Mouse (Mus musculus) lung, adult 18-20 months (tissue): ENCODE results near the gene Fry.

Experiments used
- DNase-seq, 2 experiments: peaks; one replicate each; pipeline ENCODE4 v3.0.0; 2022; ENCODE audit warnings: mixed read lengths in 2 of 2

Fry gene

DNA sequence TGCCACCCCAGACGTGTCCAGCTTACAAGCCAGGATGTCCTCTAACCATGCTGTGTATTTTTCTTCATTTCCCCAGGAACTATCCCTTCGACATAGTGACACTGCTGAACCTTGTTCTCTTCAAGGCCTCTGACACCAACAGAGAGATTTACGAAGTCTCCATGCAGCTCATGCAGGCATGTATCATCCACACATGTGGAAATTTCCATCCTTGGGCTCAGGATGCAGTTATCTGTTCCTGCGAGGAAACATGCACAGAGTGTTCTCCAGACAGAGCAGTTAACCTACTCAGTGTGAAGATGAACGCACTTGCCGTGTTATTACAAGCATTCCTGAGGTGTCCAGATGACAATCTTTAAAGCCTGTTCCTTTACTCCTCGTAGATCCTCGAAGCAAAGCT, 286.4 kb downstream of the Fry start:
- no peak for DNase-seq

DNA sequence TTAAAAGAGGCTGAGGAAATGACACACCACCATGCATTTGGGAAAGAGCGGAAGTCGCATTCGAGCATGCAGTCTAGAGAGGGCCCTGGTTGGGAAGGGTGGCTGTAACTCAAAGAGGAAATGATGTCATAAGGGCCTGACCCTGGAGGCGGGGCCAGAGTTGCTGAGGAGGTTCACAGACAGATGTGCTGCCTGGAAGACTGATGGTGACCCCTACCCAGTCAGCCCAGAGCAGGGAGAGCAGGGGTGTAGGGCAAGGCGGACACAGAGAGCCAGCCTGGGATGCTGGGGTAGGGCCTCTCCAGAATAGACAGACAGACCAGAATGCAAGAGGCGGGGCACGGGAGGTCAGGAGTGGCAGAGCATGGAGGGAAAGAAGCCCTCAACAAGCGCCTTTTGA, 290.5 kb downstream of the Fry start:
- no peak for DNase-seq

DNA sequence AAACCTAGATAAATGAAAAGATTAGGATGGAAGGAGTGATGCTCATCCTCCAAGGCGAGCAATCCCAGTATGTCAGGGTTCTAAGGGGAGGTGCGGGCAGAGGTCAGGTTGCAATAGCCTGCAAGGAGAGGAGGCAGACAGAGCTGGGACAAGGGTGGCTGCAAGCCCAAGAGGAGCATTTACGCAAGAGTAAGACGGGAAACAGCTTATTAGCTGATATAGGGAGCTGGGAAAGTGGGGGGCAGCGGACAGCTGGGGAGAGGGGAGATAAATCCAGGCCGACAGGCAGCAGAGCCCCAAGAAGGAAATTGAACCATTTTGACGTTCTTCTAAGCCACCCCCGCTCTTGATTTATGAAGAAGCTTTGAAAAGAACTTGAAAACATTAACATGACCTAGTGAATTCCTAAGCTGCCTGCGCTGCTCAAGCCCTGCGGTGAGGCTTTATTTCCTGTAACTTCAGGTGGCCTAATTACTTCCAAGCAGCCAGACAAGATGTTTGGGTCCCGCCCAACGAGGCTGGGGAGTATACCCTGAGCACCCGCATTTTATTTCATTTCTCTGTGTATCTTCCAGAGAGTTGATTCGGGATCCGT, 291.1 kb downstream of the Fry start:
- DNase-seq = no peak

DNA sequence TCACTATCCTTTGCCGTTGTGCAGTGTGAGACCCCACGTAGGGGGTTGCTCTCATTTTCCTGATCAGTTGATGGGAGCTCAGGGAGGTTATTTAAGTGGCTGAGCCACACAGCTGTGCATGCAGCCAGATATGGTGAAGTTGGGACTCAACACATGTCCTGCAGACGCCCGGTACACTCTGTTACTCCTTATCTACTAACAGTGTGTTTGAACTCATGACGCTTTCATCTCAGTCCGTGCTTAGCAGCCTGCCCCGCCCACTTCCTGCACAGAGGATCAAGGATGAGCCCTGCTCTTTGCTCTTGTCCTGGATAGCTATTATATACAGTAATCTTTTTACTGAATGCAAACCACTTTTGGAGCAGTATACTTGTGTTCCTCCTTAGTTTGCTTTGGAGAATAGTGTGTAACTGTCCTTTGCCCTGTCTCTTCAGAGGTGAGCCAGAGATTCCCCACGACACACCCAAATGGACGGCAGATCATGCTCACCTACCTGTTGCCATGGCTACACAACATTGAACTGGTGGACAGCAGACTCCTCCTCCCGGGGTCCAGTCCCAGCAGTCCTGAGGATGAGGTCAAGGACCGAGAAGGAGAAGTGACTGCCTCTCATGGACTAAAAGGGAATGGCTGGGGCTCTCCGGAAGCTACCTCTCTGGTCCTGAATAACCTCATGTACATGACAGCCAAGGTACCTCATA, 294.5 kb downstream of the Fry start:
- no peak for DNase-seq

DNA sequence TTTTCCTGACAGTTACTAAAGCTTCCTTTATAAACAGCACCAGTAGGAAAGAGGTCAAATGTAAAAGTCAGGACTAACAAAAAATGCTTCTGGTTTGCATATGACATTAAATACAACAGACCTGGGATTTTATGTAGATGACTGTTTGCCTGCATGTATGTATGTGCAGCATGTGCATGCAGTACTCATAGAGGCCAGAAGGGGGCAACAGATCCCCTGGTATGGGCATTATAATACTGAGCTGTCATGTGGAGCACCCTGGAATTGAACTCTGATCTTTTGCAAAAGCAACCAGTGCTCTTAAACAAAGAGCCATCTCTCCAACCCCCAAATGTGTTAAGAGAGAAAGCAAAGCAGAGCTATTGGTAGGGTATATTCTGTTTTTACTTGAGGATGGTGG, 296.4 kb downstream of the Fry start:
- DNase-seq = no peak

DNA sequence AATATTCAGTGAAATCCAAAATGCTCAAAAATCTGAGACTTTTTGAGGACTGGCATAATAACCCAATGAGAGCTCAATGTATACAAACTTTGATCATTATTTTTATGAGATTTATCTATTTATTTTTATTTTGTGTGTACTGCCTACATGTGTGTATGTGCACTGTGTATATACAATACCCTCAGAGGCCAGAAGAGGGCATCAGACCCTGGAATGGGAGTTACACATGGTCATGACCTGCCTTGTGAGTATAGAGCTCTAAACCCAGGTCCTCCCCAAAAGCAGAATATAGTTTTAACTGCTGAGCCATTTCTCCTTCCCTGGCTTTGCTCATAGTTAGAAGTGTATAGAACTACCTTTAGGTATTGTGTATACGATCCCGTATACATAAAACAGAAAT, 298.8 kb downstream of the Fry start:
- DNase-seq = no peak

DNA sequence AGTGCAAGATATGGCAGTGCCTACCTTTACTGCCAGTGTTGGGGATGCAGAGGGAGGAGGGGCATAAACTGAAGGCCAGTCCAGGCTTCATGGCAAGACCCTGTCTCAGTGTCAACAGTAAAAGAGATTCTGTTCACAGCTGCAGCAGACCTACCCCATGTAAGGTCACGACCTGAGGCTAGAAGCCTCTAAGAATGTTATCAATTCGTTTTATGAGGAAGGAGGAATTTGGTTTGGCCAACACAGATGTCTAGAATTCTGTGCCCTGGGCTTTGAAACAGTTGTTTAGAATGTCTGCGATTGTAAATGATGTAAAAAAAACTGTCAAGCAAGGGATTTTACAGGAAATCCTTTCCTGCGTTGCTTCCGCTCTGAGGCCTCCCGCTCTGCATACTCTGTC, 299.6 kb downstream of the Fry start:
- DNase-seq = no peak

DNA sequence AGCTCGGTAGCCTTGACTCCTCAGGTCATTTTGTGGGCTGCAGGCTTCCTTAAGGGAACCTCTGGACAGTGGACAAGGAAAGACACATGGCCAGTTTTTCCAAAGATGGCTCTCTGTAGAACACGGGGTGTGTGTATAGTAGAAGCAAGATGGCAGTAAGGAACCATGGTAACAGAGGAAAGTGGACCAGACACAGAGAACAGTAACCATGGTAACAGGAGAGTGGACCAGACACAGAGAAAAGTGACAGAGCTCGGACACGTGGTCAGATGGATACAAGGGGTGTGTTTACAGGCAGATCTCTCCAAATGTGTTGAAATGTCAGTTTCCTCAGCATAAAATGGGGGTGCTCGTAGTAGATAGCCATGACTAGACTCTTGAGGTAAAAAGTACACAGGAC, 306.6 kb downstream of the Fry start:
- DNase-seq = no peak

DNA sequence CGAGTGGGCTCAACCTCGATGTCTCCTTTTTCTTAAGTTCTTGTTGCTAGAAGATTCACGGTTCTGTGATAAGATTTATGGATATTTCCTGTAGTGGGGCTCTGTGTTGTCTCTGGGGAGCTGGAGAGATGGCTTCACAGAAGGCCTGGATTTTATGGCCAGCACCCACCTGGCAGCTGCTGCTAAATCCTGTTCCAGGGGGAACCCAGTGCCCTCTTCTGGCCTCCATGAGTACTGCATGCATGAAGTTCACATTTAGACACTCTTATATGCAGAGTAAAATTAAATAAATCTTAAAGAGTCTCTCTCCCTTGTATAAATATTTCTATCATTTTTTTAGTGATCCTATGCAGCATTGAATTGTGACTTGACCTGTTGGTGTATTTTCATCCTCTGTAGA, 308.1 kb downstream of the Fry start:
- DNase-seq = peak in 1 of 2 experiments; percentile 24

DNA sequence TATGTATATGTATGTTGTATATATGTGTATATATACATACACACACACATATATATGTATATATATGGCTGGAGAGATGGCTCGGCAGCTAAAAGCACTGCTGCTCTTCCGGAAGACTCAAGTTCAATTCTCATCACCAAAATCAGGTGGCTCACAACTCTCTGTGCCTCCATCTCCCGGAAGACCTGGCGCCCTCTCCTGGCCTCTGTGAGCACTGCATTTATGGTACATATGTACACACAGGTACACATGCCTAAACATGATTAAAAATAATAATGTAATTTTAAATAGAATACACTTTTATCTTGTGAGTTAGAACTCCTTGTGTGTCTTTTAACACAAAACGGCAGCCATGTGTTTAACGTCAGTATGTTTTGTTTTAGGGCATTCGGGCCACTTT, 312.8 kb downstream of the Fry start:
- DNase-seq = no peak

DNA sequence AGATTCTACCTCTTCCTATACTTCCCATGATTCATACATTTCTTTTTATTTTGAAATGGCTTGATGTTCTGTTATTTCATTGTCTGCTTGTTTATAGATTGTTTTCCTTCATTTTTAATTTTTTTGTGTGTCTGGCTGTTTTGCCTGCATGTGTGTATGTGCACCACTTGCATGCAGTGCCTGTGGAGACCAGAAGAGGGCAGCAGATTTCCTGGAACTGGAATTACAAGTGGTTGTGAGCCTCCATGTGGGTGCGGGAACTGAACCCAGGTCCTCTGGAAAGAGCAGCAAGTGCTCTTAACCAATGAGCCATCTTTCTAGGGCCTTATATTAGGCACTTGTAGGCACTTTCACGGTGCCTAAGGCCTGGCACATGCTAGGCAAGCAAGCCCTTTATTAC, 314.5 kb downstream of the Fry start:
- no peak for DNase-seq

DNA sequence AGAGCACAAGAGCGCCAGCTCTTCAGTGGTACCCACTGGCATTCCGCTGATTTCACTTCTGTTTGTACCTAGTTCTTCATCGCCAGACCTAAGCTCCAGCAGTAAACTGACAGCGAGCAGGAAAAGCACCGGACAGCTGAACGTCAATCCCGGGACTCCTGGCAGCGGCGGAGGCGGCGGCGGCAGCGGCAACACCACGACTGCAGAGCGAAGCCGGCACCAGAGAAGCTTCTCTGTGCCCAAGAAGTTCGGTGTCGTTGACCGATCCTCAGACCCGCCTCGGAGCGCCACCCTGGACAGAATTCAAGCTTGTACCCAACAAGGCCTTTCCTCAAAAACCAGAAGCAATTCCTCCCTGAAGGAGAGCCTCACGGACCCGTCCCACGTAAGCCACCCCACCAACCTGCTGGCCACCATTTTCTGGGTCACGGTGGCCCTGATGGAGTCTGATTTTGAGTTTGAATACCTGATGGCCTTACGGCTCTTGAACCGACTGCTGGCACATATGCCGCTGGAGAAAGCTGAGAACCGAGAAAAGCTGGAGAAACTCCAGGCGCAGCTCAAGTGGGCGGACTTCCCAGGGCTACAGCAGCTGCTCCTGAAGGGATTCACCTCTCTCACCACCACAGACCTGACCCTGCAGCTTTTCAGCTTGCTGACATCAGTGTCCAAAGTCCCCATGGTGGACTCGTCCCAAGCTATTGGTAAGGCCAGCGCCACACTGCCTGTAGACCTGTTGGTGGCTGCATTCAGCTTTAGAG, 318.4 kb downstream of the Fry start:
- DNase-seq = no peak

DNA sequence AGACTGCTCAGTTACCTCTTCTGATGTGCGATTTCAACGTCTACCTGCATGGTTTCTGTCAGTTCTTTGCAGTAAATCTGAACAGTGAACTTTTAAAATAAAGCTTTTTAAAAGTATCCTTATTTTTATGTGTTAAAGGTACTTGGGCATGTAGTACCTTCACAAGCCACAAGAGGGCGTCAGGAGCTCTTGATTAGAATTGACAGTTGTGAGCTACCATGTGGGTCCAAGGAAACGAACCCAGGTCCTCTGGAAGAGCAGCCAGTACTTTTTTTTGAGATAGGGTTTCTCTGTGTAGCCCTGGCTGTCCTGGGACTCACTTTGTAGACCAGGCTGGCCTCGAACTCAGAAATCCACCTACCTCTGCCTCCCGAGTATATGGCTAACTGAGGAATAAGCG, 323.2 kb downstream of the Fry start:
- peak in 1 of 2 experiments; percentile 41 for DNase-seq

DNA sequence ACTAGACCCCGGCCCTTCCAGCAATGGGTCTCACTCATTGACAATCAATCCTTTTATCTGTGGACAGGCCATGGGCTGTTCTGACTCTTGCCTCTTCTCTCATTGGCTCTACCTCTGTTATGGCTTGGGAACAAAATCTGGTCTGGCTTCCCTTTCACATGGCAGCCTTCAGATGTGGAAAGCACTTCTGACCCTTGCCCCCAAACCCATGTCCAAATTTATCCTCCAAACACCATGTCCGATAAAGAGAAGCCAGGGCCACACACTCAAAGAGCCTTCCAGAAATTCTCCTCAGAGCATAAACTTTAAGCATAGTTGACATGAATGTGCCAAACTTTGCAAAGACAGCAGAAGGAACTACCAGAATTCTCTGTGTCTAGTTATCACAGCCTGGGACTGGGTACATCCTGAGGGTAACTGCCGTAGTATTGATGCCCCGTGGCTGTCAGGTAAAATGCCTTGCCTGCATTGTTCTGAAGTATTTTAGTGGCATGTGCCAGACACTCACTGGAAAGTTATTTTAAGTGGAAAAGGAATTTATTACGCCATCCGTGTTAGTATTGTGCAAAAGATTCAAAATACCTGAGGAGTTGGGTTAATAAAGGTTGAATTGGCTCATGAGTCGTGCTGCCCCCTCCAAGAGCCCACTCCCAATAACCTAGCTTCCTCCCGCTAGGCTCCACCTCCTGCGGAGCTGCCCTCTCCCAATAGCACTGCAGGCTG, 333.0 kb downstream of the Fry start:
- peak; percentile 42 to 60 for DNase-seq

DNA sequence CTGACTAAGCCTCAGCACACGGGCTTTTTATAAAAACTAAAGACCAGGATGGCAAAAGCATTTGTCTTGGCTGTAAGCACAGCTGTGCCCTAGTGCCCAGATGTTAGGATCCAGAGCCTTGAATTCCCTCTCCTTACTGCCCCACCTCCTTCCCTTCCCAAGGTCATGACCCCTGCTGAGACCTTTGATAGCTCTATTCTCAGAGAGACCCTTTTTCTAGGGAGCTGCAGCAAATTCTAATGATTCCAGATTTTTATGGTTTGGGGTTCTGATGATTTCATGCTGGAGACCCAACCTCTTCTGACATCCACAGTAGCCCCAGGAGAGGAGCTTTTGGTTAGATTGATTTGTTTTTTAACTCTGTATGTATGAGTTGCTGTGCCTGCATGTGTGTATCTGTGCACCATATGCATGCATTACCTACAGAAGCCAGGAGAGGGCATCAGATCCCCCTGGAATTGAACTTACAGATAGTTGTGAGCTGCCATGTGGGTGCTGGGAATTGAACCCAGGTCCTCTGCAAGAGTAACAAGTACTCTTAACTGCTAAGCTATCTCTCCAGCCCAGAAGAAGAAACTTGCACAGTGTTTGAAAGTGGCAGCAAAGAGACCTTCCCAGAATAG, 333.7 kb downstream of the Fry start:
- DNase-seq = no peak

DNA sequence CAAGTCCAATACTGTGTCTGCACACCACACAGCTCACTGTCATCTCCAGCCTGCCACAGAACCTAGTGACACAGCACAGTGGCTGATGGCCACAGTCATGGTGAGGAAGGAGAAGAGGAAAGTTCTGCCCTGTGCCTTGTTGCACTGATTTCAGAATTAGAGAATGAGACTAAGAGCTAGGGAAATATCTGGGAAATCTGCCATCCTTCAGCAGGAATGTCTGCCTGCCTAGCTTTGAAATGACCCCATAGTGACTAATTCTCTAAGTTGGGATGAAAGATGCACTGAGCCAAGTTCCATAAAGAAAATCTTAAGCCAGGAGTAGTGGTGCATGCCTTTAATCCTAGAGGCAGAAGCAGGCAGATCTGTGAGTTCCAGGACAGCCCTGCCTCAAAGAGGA, 334.2 kb downstream of the Fry start:
- DNase-seq = no peak

DNA sequence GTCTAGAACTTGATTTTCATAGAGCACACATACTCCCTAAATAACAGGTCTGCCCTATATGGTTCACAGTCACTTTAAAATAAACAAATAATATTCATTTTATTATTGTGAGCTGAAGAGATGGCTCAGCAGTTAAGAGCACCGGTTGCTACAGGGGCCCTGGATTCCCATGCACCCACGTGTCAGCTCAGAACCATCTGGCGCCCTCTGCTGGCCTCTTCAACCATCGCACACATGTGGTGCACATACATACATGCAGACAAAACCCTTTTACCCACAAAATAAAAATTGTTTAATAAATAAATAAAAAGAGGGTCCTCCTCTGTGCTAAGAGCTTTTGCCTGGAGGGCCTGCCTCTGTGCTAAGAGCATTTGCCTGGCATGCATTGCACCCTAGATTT, 335.0 kb downstream of the Fry start:
- DNase-seq = no peak

DNA sequence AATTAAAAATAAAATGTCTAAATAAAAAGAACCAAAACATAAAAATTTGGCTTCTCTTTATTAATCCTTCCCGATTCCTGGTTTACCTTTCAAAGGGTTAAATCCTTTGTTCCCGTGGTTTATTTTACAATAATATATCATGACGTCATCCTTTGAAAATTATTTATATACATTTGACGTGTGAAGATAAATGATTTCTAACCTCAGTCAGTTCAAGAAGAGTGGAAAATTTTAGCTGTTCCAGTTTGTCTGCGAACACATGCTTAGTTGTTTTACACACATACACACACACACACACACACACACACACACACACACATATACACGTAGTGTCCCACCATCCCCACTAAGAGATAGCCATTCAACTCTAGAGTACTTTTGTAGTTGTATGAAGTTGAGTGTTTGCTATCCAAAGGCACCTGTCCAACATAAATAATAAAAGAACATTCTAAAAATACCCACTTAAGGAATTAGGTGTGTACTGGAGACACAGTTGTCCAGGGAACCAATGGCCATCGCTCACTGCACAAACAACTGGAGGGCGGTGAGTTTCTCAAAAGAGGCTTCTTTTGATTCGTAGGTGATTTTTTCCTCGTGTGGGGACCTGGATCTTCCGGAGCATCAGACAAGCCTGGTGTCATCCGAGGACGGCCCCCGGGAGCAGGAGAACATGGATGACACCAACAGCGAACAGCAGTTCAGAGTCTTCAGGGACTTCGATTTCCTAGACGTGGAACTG, 338.9 kb downstream of the Fry start:
- peak; percentile 70 to 82 for DNase-seq

DNA sequence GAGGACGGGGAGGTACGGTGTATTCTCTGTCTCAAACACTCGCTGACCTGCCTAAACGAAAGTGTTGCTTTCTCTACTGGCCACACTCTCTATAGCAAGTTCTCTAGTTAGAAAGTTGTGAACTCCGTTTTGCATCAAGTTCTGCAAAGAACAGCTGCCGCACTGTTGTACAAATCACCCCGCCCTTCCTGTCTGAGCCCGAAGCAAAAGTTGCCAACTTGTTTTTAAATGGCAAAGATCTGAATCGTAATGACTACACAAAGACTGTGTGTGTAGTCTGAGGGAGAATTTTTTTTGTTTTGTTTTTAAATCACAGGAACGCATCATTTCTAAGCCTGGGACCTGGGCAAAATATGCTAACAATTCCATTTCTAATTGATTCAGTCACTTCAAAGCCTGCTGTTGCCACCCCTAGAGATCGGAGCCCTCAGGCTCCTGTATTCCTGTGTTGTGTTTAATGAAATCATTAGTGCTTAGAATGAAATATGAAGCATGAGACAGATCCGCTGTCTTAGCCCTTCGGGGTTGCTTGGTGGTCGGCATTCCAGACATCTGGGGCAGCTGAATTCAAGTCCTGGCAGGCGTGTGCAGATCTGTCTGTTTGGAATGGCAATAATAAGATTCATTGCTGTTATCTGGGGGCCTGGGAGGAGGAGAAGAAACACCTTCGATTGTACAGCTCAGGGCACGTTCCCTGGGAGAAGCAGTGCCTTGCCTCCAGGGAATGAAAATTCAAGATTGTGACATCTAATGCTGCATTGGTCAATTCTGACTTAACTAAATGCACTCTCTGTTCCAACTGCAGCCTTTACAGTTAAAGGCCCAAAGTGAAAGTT, 339.7 kb downstream of the Fry start:
- peak; percentile 45 to 61 for DNase-seq

DNA sequence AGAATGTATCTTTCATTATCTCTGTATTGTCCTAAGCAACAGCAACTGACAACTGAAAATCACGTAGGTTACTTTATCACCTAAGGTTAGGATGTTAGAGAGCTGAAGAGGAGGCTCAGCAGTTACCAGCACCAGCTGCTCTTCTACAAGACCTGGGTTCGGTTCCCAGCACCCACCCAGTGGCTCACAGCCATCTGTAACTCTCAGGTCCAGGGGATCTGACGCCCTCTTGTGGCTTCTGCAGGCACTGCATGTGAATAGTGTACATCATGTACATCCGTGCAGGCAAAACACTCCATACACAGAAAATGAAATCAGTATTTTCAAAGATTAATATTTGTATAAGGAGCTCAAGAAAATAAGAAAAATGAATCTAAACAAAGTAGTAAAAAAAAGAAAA, 341.4 kb downstream of the Fry start:
- no peak for DNase-seq

DNA sequence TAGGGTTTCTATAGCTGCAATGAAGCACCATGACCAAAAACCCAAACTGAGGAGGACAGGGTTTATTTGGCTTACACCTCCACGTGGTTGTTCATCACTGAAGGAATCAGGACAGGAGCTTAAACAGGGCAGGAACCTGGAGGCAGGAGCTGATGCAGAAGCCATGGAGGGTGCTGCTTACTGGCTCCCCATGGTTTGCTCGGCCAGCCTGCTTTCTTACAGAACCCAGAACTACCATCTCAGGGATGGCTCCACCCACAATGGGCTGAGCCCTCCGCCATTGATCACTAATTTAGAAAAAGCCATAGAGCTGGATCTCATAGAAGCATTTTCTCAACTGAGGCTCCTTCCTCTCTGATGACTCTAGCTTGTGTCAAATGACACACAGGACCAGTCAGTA, 346.3 kb downstream of the Fry start:
- no peak for DNase-seq
